In genomic region chr12:100958006-100958405, GRCm38 (mm10) we compare ENCODE assay signal across 9 mouse cellular contexts. TPM values are rescaled to one million over a fixed set of nuclear protein-coding genes. Genes with fewer than 3 reads are reported as not detected.
DNase-seq lines count a peak whose midpoint lies in the region; ATAC-seq and TF ChIP-seq lines count a peak whose summit lies in the region.
"Had no signal": no experiment of that assay in that cellular context is flagged by ENCODE, and none has a peak within 500 bp of the region (broad histone marks: within the 10 kb centered on the region; RNA-seq: fewer than 3 reads in every experiment).

No protein-coding gene starts in this region.

- POLR2A ChIA-PET in Patski (lab: Charles Lee): interaction anchor here (0.9 to 1.5 kb wide), 2 partner anchors 27 to 71 kb away, joined by 3 read pairs; partner anchors contain the start of gene Ccdc88c

- H3K9ac ChIP-seq in hindbrain, embryonic 13.5 days: 0 out of 2 replicates have a peak overlapping the region, but pooled peaks have one; percentile 46

- CTCF ChIA-PET in Patski (lab: Charles Lee): interaction anchor here (0.6 to 6.5 kb wide), 17 partner anchors 9 to 91 kb away, joined by 3 to 60 read pairs (median 4); partner anchors contain the start of gene Ccdc88c

- in situ Hi-C loops in Patski (cut with MboI; ENCODE audit: low pct_unique_long_range_greater_than_20kb): loop anchor here (5.0 kb wide), 1 partner anchor 69 kb away; the partner anchor contains the start of gene Ccdc88c

- WGBS in hindbrain, embryonic 13.5 days: 15% methylated on average over 5 of the region's 5 CpGs

- peaks cover 38% of the 10 kb centered on the region for H3K4me1 ChIP-seq in hindbrain, embryonic 13.5 days (replicated peaks)

- no peaks in the 10 kb centered on the region for H3K27me3 ChIP-seq in Patski
- H3K27me3 ChIP-seq in hindbrain, embryonic 13.5 days: peaks cover 37% of the 10 kb centered on the region

- DNase-seq in Patski (ENCODE audit: low read depth, low spot score): no peak
- peak; percentile 60 for DNase-seq in cerebellum, adult 8-10 months
- peak; percentile 68 to 78 for DNase-seq in left cerebral cortex, adult 2 months (ENCODE audit: extremely low spot score in 1 of 2, low spot score in 2 of 2)
- peak; percentile 77 for DNase-seq in right cerebral cortex, postnatal 14 days
- peak; percentile 69 to 70 for DNase-seq in urinary bladder, postnatal 36 days (ENCODE audit: low spot score in 2 of 2)

- no peak overlapping the region for H3K4me2 ChIP-seq in hindbrain, embryonic 13.5 days

- intact Hi-C loops in left cerebral cortex, adult 2 months (cut with DNase I): no loop called here

- no peak overlapping the region for H3K4me3 ChIP-seq in hindbrain, embryonic 13.5 days
- no peak overlapping the region for H3K4me3 ChIP-seq in left cerebral cortex, adult 2 months
- H3K4me3 ChIP-seq: myocyte had no signal

- ATAC-seq in Patski: peak; percentile 32
- peak; percentile 58 for ATAC-seq in frontal cortex, adult (ENCODE audit: low TSS enrichment)
- ATAC-seq in hindbrain, embryonic 13.5 days (ENCODE audit: low FRiP score): peak; percentile 40
- ATAC-seq in megakaryocyte progenitor cell, adult 5-6 weeks (replicated peaks; ENCODE audit: poor library complexity): peak; percentile 56

- peak overlapping the region; percentile 66; the same call in 1 of the 2 replicates for H3K27ac ChIP-seq in hindbrain, embryonic 13.5 days
- no peak overlapping the region for H3K27ac ChIP-seq in left cerebral cortex, adult 2 months

- no peak for TF ChIP-seq CTCF in Patski (IDR thresholded peaks at IDR 0.05)
- TF ChIP-seq CTCF in left cerebral cortex, adult 2 months (IDR thresholded peaks at IDR 0.05): peak; percentile 97

- H3K36me3 ChIP-seq in hindbrain, embryonic 13.5 days: peaks cover 6% of the 10 kb centered on the region; the same call in 1 of the 2 replicates

- H3K9me3 ChIP-seq in hindbrain, embryonic 13.5 days: no peaks in the 10 kb centered on the region

RNA-seq across cellular contexts. Expression of gene Gpr68, which starts 50.0 kb away (rescaled TPM):
- polyA plus RNA-seq in Patski (2021): 0.08 TPM
- 1.6 and 1.7 TPM in 2 replicates for polyA plus RNA-seq in hindbrain, embryonic 13.5 days (2015; fragmentation: Nextera tagmentation; extraction: Ambion mirVana)
- 10 to 100 TPM; 14.0 to 15.6 TPM for total RNA-seq in left cerebral cortex, adult 2 months (2021)
- 0.37 and 0.39 TPM in 2 replicates for total RNA-seq in megakaryocyte progenitor cell, adult 5-6 weeks (2015)
- 0.08 and 1.1 TPM in 2 replicates for total RNA-seq in megakaryocyte progenitor cell, adult 5-6 weeks (2017)

Comparison
In these comparisons a context has a peak if more than half of its experiments do, and no peak if none do; other contexts are left out.
1. RNA of gene Gpr68, which starts 50.0 kb away (total RNA-seq): 14.0 to 15.6 TPM in left cerebral cortex, adult 2 months; 0.08 to 1.1 TPM in megakaryocyte progenitor cell, adult 5-6 weeks; every median in the first group is over 4 times any median in the second.
2. Peak in every context shown above with its lines, with median percentiles within 50 percentile points of each other: ATAC-seq.